Mouse (Mus musculus): ENCODE results near the gene Ep300.
"Not testable (repeated sequence)": the region's sequence is repeated elsewhere in the genome, so short reads cannot be mapped to it uniquely, and the experiment has no call there.

Gene Ep300

GRCm38 (mm10) chr15:81700601-81701000 lies 115.5 kb downstream of the Ep300 start:
- no peak for DNase-seq (ENCODE audit: low read depth, low spot score)

- DNase-seq (ENCODE audit: low read depth, low spot score), result not testable (repeated sequence)
These were observed 116.2 kb downstream of the Ep300 start for GRCm38 (mm10) chr15:81701350-81701749.

All from retina, adult 2 months (tissue).